Mouse (Mus musculus): Measurements from ENCODE around the gene Cactin.

The Cactin gene

GRCm38 (mm10) chr10:81319330-81319699, 1.6 kb upstream of the Cactin start:
- ATAC-seq (ENCODE audit: low TSS enrichment): no peak

DNA sequence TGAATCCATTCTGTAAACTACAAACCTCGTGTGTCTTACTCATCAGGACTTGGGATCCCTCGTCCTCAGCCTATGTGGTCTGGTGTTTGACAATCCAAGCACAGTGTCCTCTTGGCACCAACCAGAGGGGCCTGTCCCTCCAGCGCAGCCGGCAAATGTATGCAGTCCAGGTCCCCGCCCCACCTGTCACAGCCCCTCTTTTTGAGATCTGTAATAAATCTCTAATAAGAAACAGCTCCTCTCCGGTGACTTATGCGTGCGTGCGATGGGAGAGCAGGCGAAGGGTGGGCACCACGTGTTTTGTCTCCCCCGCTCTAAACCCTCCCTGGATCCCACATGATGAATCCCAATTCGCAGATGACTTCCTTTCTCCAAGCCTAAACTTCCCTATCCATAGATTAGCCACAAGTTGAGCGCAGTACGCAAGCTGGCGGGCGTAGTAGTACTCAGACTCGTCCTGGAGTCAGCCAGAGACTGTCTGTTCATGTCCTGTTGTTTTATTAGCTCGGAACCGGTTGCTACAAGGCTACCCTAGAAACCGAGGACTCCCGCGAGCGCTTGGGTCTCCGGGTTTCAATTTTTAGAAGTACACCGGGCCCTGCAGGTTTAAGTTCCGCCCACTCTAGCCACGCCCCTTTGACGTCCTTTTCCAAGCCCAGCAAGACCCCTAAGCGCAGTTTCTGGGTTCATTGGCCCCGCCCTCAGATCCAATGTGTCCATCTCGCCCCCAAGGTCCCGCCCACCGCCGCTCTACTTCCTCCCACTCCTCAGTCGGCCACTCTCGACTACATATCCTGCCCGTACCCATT, 958 bp upstream of the Cactin start:
- peak; percentile 24; the same call in 1 of the 2 replicates for ATAC-seq (ENCODE audit: low TSS enrichment)

DNA sequence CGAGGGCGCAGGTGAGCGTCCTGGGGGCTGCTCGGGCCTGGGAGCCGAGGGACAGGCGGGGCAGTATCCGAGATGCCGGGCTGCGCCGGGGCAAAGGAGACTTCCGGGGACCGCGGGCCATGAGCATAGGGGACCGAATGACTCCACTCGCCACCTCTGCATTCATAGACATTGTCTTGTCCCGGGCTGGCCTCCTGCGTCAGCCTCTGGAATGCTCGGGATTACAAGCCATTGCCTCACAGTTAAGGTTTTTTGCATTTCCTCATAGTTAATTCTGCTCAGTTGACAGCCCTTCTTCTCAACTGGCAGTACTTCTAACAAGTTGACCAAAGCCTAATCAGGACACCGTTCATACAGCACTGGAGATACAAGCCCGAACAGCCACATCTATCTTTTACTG, 533 bp downstream of the Cactin start:
- ATAC-seq (ENCODE audit: low TSS enrichment): no peak

- no peak for ATAC-seq (ENCODE audit: low TSS enrichment)
Measured at GRCm38 (mm10) chr10:81322444-81322843, 1.5 kb downstream of the Cactin start.

DNA sequence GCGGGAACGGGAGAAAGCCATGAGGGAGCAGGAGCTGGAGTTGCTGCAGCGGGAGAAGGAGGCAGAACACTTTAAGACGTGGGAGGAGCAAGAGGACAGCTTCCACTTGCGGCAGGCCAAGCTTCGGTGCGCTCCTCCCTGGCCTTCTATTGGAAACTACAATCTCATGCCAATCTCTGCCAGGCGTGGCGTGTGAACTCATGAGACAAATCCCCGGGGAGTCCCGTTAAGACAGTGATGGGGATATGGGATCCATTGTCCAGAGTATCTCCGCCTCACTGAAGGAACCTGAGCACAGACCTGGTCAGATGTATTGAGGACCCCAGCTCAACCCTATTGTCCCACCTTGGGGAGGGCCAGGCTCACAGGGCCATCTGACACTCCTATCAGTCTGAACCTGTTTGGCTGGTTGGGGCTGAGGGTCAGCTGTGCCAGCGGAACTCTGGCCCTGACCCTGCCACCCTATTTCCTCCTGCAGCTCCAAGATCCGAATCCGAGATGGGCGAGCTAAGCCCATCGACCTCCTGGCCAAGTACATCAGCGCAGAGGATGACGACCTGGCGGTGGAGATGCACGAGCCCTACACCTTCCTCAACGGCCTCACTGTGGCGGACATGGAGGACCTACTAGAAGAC, 2.4 kb downstream of the Cactin start:
- no peak for ATAC-seq (ENCODE audit: low TSS enrichment)

- no peak for ATAC-seq (ENCODE audit: low TSS enrichment)
Measured at GRCm38 (mm10) chr10:81323791-81324530, 3.1 kb downstream of the Cactin start.

DNA sequence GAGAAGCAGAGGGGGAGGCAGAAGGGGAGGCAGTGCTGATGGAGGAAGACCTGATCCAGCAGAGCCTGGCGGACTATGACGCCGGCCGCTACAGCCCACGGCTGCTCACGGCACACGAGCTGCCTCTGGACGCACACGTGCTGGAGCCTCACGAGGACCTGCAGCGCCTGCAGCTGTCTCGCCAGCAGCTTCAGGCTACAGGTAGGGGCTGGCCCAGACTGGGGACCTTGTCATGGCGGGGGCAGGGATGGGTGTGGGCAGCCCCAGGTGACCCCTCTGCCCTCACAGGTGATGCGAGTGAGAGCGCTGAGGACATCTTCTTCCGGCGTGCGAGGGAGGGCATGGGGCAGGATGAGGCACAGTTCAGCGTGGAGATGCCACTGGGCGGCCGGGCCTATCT, 4.3 kb downstream of the Cactin start:
- ATAC-seq (ENCODE audit: low TSS enrichment): no peak

GRCm38 (mm10) chr10:81325781-81326180, 4.9 kb downstream of the Cactin start:
- no peak for ATAC-seq (ENCODE audit: low TSS enrichment)

DNA sequence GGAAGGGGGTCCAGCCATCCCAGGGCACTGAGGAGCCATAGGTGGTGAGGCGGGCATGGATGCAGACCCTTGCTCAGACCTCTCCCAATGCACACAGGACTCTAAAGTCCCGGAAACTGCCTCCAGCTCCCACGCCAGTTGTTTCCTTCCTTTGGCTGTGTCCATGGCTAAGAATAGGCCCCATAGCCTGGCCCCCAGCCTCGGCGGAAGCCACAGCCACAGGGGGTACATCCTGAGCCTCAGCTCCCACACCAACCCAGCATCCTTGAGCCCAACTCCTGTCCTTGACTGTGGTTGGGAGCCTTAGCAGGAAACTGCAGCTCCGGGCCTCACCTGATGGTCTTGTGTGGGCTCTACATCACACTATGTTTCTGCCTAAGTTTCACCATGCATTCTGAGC, 6.0 kb downstream of the Cactin start:
- ATAC-seq (ENCODE audit: low TSS enrichment): no peak

GRCm38 (mm10) chr10:81327959-81328358, 7.1 kb downstream of the Cactin start:
- ATAC-seq (ENCODE audit: low TSS enrichment): no peak

DNA sequence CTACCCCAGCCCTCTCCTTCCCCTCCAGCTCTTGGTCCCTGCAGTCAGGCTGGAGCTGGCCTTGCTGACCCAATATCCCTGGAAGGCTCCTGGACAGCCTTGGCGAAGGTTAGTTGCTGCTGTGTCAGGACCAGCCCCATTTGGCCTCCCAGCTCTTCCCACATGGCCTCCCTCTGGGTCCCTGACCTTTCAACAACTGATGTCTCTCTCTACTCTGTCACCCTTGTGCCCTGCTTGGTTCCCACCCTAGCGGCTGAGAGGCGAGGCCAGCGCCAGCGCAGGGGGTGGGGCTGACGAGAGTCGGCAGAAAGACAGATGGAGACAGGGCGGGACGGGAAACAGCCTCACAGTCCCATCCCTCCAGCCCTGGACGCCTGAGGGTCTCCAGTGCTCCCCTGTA, 7.5 kb downstream of the Cactin start, which contains the start of gene Tbxa2r:
Tbxa2r (plus strand) TSS at position 346 of the 400 bp plus-strand sequence.
- ATAC-seq (ENCODE audit: low TSS enrichment): no peak

- ATAC-seq (ENCODE audit: low TSS enrichment): no peak
Measured at GRCm38 (mm10) chr10:81329194-81329975, 8.5 kb downstream of the Cactin start.

- no peak for ATAC-seq (ENCODE audit: low TSS enrichment)
Measured at GRCm38 (mm10) chr10:81330007-81330406, 9.1 kb downstream of the Cactin start.

- no peak for ATAC-seq (ENCODE audit: low TSS enrichment)
Measured at GRCm38 (mm10) chr10:81332277-81332676, 11.4 kb downstream of the Cactin start.

GRCm38 (mm10) chr10:81334324-81334723, 13.4 kb downstream of the Cactin start:
- no peak for ATAC-seq (ENCODE audit: low TSS enrichment)

DNA sequence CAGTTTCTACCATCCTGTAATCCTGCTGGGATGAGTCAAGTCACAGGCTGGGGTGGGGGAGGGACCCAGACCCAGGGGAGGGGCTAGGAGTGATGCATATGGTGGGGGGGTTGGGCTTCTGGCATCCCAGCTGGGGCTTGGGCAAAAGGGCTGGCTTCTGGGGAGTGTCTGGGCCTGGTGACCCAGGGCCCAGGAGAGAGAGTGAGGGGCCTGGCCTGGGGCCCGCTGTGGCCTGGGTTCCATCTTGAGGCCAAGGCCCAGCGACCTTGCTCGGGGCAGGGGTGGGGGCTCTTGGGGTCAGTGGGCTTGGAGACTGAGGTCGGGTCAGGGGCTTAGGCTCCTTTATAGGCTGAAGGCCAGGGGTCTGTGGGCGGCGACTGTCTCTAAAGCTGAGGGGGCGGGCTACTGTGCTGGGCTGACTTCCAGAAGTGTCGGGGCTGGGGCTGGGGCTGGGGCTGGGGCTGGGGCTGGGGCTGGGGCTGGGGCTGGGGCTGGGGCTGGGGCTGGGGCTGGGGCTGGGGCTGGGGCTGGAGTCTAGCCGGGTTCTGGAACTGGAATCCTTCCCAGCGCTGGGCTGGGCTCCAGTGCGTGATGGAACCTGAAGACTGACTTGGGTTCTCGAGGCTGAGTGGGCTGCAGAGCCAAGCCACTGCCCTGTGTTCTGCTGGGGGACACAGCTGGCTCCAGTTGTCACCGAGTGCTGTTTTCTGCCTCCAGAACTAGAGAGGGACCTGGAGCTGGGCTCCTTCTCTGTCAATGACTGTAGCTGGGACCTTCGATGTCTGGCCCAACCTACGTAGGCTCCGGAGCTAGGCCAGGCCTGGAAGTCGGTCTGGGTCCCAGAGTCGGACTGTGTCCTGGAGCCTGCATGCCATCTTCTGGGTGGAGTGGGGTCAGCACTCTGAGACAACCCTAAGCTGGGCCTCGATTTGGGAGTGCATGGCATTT, 14.8 kb downstream of the Cactin start:
- ATAC-seq (ENCODE audit: low TSS enrichment): no peak

- no peak for ATAC-seq (ENCODE audit: low TSS enrichment)
Measured at GRCm38 (mm10) chr10:81336558-81336957, 15.7 kb downstream of the Cactin start.

- no peak for ATAC-seq (ENCODE audit: low TSS enrichment)
Measured at GRCm38 (mm10) chr10:81340551-81341332, 19.8 kb downstream of the Cactin start.

DNA sequence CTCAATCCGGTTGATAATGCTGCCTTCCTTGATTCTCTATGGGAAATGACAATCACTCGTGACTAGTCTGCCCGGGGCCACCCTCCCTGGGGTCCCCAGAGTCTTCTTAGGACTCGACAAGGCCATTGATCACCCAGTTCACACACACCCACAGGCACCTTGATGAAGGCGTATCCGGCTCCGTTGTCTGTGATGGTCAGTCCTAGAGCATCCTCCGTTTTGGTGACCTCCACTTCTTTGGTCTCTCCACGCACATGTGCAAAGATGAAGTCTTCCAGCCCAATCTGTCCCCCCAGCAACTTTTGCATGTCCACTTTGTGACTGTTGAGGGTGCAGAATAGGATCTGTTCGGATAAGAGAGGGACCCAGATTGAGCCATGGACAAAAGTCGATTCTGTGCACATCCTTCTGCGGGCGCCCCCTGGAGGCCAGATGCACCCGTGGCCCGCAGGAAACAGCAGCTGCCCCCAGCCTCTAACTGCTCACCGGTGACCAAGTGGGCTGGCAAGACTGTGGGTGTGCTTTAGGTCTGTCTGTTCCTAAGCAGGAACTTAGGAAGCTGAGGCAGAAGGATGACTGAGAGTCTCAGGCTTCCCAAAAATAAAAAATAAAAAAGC, 20.5 kb downstream of the Cactin start:
- ATAC-seq (ENCODE audit: low TSS enrichment): no peak

Measured in frontal cortex, adult (tissue).